Mouse (Mus musculus) kidney, postnatal 0 days (tissue): ENCODE results near the gene Trip12. TPM values are rescaled to one million over a fixed set of nuclear protein-coding genes. Genes with fewer than 3 reads are reported as not detected.

ENCODE experiments used
- ATAC-seq: fragments of 200-750 bp; cut with Nextera tagmentation; replicated peaks from 2 replicates; pipeline ENCODE4 v1.8.0; 2017; ENCODE audit warnings: low read depth, moderate number of reproducible peaks, moderate TSS enrichment, moderate library complexity; ENCODE audit not compliant: low FRiP score
- DNase-seq: peaks from one replicate; pipeline ENCODE4 v3.0.0-alpha.2; 2016; ENCODE audit warnings: low spot score
- H3K27ac ChIP-seq: fragments of 300-500 bp; sonication (generic); 2 replicates; pipeline ENCODE4 v1.5.1; 2014; ENCODE audit warnings: mild to moderate bottlenecking
- H3K27me3 ChIP-seq: fragments of 300-500 bp; sonication (generic); 2 replicates; pipeline ENCODE4 v1.6.1; 2014; ENCODE audit warnings: low read length, mixed read lengths; ENCODE audit not compliant: insufficient read depth
- H3K36me3 ChIP-seq: fragments of 300-500 bp; sonication (generic); 2 replicates; pipeline ENCODE4 v1.6.1; 2014; ENCODE audit warnings: low read length, mixed read lengths; ENCODE audit not compliant: insufficient read depth
- H3K4me1 ChIP-seq: fragments of 300-500 bp; sonication (generic); replicated peaks from 2 replicates; pipeline ENCODE4 v1.6.1; 2014; ENCODE audit warnings: antibody characterized with exemption, low read length, mixed read lengths; ENCODE audit not compliant: insufficient read depth
- H3K4me2 ChIP-seq: fragments of 300-500 bp; sonication (generic); 2 replicates; pipeline ENCODE4 v1.6.1; 2014; ENCODE audit warnings: mild to moderate bottlenecking, low read length, moderate library complexity, mixed read lengths
- H3K4me3 ChIP-seq: fragments of 300-500 bp; sonication (generic); replicated peaks from 2 replicates; pipeline ENCODE4 v1.5.1; 2014; ENCODE audit warnings: low read depth, low read length
- H3K9ac ChIP-seq: fragments of 300-500 bp; sonication (generic); 2 replicates; pipeline ENCODE4 v1.6.1; 2014; ENCODE audit warnings: low read depth, low read length
- H3K9me3 ChIP-seq: fragments of 300-500 bp; sonication (generic); replicated peaks from 2 replicates; pipeline ENCODE4 v1.6.1; 2016; ENCODE audit warnings: low read length, inconsistent platforms, mixed read lengths
- CTCF ChIP-seq: IDR thresholded peaks from 2 replicates; pipeline ENCODE4 v1.5.1; 2016; ENCODE audit warnings: antibody characterized with exemption, low read depth, mild to moderate bottlenecking, moderate library complexity
- WGBS: fragments of 180-500 bp; shearing (Covaris S2); extraction: QIAGEN DNeasy Blood & Tissue Kit; methylation state at CpG from one replicate; pipeline ENCODE4 v1.1.7; 2014; 5-methylcytosine and 5-hydroxymethylcytosine counted together
- polyA plus RNA-seq: library from polyadenylated mRNA; unstranded; fragments of >200 nt; fragmentation: Nextera tagmentation; extraction: Ambion mirVana; gene quantifications from 2 replicates; pipeline ENCODE4 v1.2.1, GENCODE M21; 2015

The Trip12 gene
- polyA plus RNA-seq, 1 experiment from 2014 or later = 36.8 TPM

- Histone ChIP-seq H3K9ac (no peak overlapping the region), H3K4me1 (no peaks in the 10 kb centered on the region), H3K27me3 (no peaks in the 10 kb centered on the region), H3K4me2 (no peak overlapping the region), H3K27ac (no peak overlapping the region), H3K9me3 (no peaks in the 10 kb centered on the region), H3K4me3 (no peak overlapping the region), H3K36me3 (peaks cover 28% of the 10 kb centered on the region)
- ATAC-seq = no peak
- DNase-seq = no peak
- TF ChIP-seq CTCF = no peak
Observed at GRCm38 (mm10) chr1:84722841-84723240, 117.5 kb downstream of the Trip12 start.

- Histone ChIP-seq H3K27ac (no peak overlapping the region), H3K4me1 (no peaks in the 10 kb centered on the region), H3K36me3 (peaks cover 28% of the 10 kb centered on the region), H3K9ac (no peak overlapping the region), H3K9me3 (no peaks in the 10 kb centered on the region), H3K4me3 (no peak overlapping the region), H3K4me2 (no peak overlapping the region), H3K27me3 (no peaks in the 10 kb centered on the region)
- ATAC-seq (no peak), DNase-seq (no peak)
- 96% methylated on average over 3 of the region's 3 CpGs for WGBS
- TF ChIP-seq CTCF = no peak
Observed at GRCm38 (mm10) chr1:84722371-84722770, 117.9 kb downstream of the Trip12 start.

GRCm38 (mm10) chr1:84721942-84722341 lies 118.4 kb downstream of the Trip12 start:
- no peak for TF ChIP-seq CTCF
- Histone ChIP-seq H3K4me2 (no peak overlapping the region), H3K36me3 (peaks cover 28% of the 10 kb centered on the region), H3K9me3 (no peaks in the 10 kb centered on the region), H3K9ac (no peak overlapping the region), H3K4me1 (no peaks in the 10 kb centered on the region), H3K4me3 (no peak overlapping the region), H3K27ac (no peak overlapping the region), H3K27me3 (no peaks in the 10 kb centered on the region)
- no peak for DNase-seq
- WGBS = 95% methylated on average over 3 of the region's 3 CpGs
- no peak for ATAC-seq

GRCm38 (mm10) chr1:84709810-84710785 lies 130.2 kb downstream of the Trip12 start:
- Histone ChIP-seq H3K4me1 (no peaks in the 10 kb centered on the region), H3K9ac (no peak overlapping the region), H3K4me3 (no peak overlapping the region), H3K27me3 (no peaks in the 10 kb centered on the region), H3K27ac (no peak overlapping the region), H3K9me3 (no peaks in the 10 kb centered on the region), H3K4me2 (peak overlapping the region; percentile 40), H3K36me3 (no peaks in the 10 kb centered on the region)
- no peak for DNase-seq
- 13% methylated on average over 31 of the region's 31 CpGs for WGBS
- ATAC-seq = no peak
- TF ChIP-seq CTCF = no peak

- ATAC-seq = no peak
- TF ChIP-seq CTCF = no peak
- Histone ChIP-seq H3K27ac (no peak overlapping the region), H3K9me3 (no peaks in the 10 kb centered on the region), H3K27me3 (no peaks in the 10 kb centered on the region), H3K36me3 (no peaks in the 10 kb centered on the region), H3K4me1 (no peaks in the 10 kb centered on the region), H3K4me3 (no peak overlapping the region), H3K9ac (no peak overlapping the region), H3K4me2 (no peak overlapping the region)
- 26% methylated on average over 5 of the region's 5 CpGs for WGBS
- DNase-seq = no peak
Observed at GRCm38 (mm10) chr1:84709406-84709805, 130.9 kb downstream of the Trip12 start.

GRCm38 (mm10) chr1:84700254-84700653 lies 140.1 kb downstream of the Trip12 start:
- ATAC-seq (no peak), DNase-seq (no peak)
- Histone ChIP-seq H3K36me3 (no peaks in the 10 kb centered on the region), H3K9ac (no peak overlapping the region), H3K4me2 (no peak overlapping the region), H3K4me1 (peaks cover 8% of the 10 kb centered on the region), H3K27me3 (peaks cover 7% of the 10 kb centered on the region), H3K27ac (no peak overlapping the region), H3K9me3 (no peaks in the 10 kb centered on the region), H3K4me3 (no peak overlapping the region)
- WGBS = 98% methylated on average over 6 of the region's 6 CpGs
- TF ChIP-seq CTCF = no peak
